Mouse (Mus musculus) ES-Bruce4 (cell line): ENCODE data around the gene Actr5. TPM values are rescaled to one million over a fixed set of nuclear protein-coding genes. Genes with fewer than 3 reads are reported as not detected.

Experiments
- H3K27ac ChIP-seq: 2 replicates; pipeline ENCODE4 v1.5.1; 2012; ENCODE audit warnings: low read length, inconsistent platforms; ENCODE audit not compliant: insufficient read depth
- H3K27me3 ChIP-seq: 2 replicates; pipeline ENCODE4 v1.6.1; 2012; ENCODE audit warnings: mild to moderate bottlenecking, low read length, inconsistent platforms; ENCODE audit not compliant: control insufficient read depth, poor library complexity, insufficient read depth, severe bottlenecking
- H3K36me3 ChIP-seq: 2 replicates; pipeline ENCODE4 v1.6.1; 2012; ENCODE audit warnings: inconsistent platforms, mild to moderate bottlenecking, low read length, moderate library complexity; ENCODE audit not compliant: control insufficient read depth, poor library complexity, insufficient read depth, severe bottlenecking
- H3K4me1 ChIP-seq: one replicate; pipeline ENCODE4 v1.8.1; 2011; ENCODE audit warnings: low read length; ENCODE audit not compliant: control insufficient read depth, insufficient read depth
- H3K4me3 ChIP-seq: 2 replicates; pipeline ENCODE4 v1.5.1; 2011; ENCODE audit warnings: low read depth, mild to moderate bottlenecking, low read length
- H3K9ac ChIP-seq: 2 replicates; pipeline ENCODE4 v1.6.1; 2012; ENCODE audit warnings: low read depth, mild to moderate bottlenecking, inconsistent platforms; ENCODE audit not compliant: poor library complexity, severe bottlenecking
- H3K9me3 ChIP-seq: replicated peaks from 2 replicates; pipeline ENCODE4 v1.6.1; 2012; ENCODE audit warnings: mild to moderate bottlenecking, low read length, inconsistent platforms; ENCODE audit not compliant: control insufficient read depth, poor library complexity, insufficient read depth, severe bottlenecking
- CTCF ChIP-seq: IDR thresholded peaks from one replicate; pipeline ENCODE4 v1.8.1; 2011; ENCODE audit warnings: low read depth, low read length
- EP300 ChIP-seq: IDR thresholded peaks from 2 replicates; pipeline ENCODE4 v1.6.1; 2011; ENCODE audit warnings: low read depth, low read length; ENCODE audit not compliant: insufficient read depth
- POLR2A ChIP-seq: IDR thresholded peaks from one replicate; pipeline ENCODE4 v1.8.1; 2011; ENCODE audit warnings: low read length; ENCODE audit not compliant: insufficient read depth
- polyA plus RNA-seq: library from polyadenylated mRNA; stranded (reverse); fragments of >200 nt; gene quantifications from 2 replicates; pipeline ENCODE4 v1.2.4, GENCODE M21; 2011; ENCODE audit warnings: low read depth; ENCODE audit not compliant: missing spikeins, insufficient read depth, insufficient read length

Actr5 gene
- polyA plus RNA-seq, 1 experiment = 12.8 TPM

DNA sequence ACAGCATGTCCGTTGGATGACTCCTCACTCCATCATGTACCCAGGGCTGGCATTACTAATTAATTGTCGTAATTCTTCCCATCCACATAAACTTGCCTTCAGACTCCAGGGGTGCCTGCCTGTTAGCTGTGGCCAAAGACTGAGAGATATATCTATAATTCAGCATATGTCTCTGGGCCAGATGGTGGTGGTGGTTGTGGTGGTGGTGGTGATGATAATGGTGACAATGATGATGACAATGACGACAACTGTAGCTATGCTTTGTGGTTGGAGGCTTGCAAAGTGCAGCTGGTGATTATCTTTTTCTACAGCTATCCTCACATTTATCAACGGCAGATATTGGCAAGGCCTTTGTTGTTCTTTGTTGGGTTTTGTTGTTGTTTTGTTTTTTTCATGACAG lies 31.3 kb upstream of the Actr5 start:
- Histone ChIP-seq H3K27me3 (no peaks in the 10 kb centered on the region), H3K27ac (no peak overlapping the region), H3K4me3 (no peak overlapping the region), H3K4me1 (no peaks in the 10 kb centered on the region), H3K36me3 (no peaks in the 10 kb centered on the region), H3K9me3 (no peaks in the 10 kb centered on the region), H3K9ac (no peak overlapping the region)
- TF ChIP-seq CTCF (no peak), EP300 (no peak), POLR2A (no peak)

DNA sequence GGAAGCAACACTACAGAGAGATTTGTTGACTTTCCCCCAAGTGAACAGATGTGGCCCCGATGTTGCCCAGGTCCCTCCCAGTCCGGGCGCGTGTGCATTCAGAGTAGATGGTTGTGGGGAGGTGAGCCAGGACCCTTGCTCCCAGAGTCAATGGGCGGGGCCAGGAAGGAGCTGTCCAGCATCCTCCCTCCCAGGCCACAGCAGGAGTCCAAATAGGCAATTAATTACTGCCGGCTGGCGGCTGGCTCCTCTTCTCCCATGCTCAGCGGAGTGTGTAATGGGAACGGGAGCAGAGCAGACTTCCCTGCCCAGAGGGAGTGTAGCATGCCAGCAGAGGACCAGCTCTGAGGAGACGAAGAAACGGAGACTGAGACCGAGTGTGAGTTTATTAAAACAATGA lies 29.6 kb upstream of the Actr5 start:
- Histone ChIP-seq H3K4me1 (no peaks in the 10 kb centered on the region), H3K27ac (no peak overlapping the region), H3K4me3 (no peak overlapping the region), H3K9me3 (no peaks in the 10 kb centered on the region), H3K27me3 (no peaks in the 10 kb centered on the region), H3K9ac (no peak overlapping the region), H3K36me3 (no peaks in the 10 kb centered on the region)
- TF ChIP-seq CTCF (no peak), EP300 (peak; percentile 50; the same call in 1 of the 2 replicates), POLR2A (no peak)

DNA sequence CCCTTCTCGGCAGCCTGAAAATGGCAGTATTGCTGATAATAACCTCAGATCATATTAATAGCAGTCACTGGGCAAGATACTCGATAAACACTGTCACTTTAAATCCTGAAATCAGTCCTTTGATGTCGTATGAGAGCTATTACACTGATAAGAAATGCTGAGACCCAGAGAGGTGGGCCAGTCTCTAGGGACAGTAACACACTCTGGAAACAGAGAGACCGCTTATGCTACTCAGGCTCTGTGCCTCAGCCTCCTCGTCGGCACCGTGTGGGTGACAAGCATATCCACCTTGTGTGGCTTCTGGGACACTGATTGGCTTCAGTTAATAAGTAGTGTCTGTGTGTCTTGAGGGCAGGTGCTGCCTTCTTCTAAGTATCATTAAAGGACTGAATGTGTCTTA lies 29.1 kb upstream of the Actr5 start:
- Histone ChIP-seq H3K9ac (no peak overlapping the region), H3K4me3 (no peak overlapping the region), H3K27me3 (no peaks in the 10 kb centered on the region), H3K27ac (no peak overlapping the region), H3K9me3 (no peaks in the 10 kb centered on the region), H3K4me1 (no peaks in the 10 kb centered on the region), H3K36me3 (no peaks in the 10 kb centered on the region)
- TF ChIP-seq POLR2A = no peak
- no peak for TF ChIP-seq EP300
- no peak for TF ChIP-seq CTCF

DNA sequence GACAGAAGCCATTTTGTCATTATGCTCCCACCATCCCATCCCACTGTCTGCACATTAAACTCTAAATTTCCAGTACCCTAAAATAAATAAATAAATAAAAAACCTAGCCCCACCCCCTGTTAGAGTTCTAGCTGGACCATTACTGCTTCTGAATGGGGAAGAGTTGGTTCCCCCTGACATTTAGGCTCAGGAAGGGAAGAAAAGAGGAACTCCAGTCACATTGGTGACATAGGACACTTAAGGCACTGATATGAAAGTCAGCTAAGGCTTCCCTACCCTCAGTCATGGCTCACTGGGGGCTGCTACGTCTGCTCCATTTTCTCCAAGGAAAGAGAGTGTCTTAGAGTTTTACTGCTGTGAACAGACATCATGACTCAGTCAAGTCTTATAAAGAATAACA lies 27.9 kb upstream of the Actr5 start:
- TF ChIP-seq POLR2A = no peak
- no peak for TF ChIP-seq CTCF
- TF ChIP-seq EP300 = no peak
- no peaks in the 10 kb centered on the region for H3K9me3 ChIP-seq
- no peaks in the 10 kb centered on the region for H3K27me3 ChIP-seq
- no peak overlapping the region for H3K27ac ChIP-seq
- no peaks in the 10 kb centered on the region for H3K36me3 ChIP-seq
- no peaks in the 10 kb centered on the region for H3K4me1 ChIP-seq
- no peak overlapping the region for H3K9ac ChIP-seq
- no peak overlapping the region for H3K4me3 ChIP-seq

DNA sequence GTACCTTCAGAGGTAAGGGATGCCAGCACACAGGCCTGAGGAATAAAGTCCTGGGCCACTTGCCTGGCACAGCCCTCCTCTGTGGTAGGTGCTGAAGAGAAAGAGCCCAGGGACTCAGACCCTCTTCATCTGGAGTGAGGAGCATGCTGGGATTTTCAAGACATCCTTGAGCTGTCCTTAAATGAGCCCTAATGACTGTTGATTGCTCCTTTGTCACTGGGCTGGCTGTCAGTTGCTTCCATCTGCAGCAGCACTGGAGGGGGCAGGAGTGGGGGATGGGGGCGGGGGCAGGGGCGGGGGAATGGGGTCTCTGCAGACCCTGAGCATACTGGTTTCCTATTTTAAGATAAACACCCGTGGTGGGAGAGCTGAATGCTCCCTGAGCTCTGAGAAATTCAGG lies 24.2 kb upstream of the Actr5 start:
- TF ChIP-seq POLR2A = no peak
- Histone ChIP-seq H3K9me3 (no peaks in the 10 kb centered on the region), H3K4me3 (no peak overlapping the region), H3K27me3 (no peaks in the 10 kb centered on the region), H3K27ac (no peak overlapping the region), H3K36me3 (no peaks in the 10 kb centered on the region), H3K4me1 (no peaks in the 10 kb centered on the region), H3K9ac (no peak overlapping the region)

DNA sequence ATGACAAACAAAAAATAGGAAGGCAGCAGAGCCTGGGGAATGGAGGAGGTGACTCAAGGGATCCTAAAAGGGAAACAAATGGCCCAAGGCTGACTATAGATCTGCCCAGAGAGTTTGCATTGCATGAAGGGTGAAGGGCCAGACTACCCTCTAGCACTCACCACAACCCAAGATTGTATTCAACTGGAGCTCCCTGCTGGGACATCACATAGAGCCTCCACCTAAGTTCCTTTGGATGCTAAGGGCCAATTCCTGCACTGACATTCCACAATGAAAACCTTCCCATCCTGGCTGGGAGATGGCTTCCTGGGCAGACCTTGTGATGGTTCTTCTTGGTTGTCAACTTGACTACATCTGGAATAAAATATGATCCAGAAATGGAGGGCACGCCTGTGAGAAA lies 23.4 kb upstream of the Actr5 start:
- H3K9me3 ChIP-seq = no peaks in the 10 kb centered on the region
- no peak overlapping the region for H3K9ac ChIP-seq
- no peak overlapping the region for H3K4me3 ChIP-seq
- no peaks in the 10 kb centered on the region for H3K36me3 ChIP-seq
- no peaks in the 10 kb centered on the region for H3K27me3 ChIP-seq
- H3K4me1 ChIP-seq = no peaks in the 10 kb centered on the region
- H3K27ac ChIP-seq = no peak overlapping the region
- TF ChIP-seq POLR2A (no peak), EP300 (no peak), CTCF (no peak)

DNA sequence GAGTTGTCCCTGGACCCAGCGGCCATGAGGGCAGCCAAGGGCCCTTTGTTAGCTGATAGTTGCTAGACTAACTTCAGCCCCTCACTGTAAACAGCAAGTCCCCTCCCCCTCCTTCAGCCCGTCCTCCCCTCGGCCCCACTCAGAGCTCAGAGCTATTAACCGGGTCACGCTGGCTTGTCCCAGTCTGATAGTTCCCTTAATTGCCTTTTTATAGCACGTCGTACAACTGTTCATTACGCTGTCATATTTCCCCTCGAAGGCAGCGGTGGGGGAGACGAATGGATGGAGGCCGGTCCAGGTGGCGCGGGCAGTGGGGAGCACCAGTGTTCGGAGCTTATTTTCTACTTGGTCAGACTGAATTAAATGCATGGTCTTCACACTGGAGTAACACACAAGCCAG lies 22.0 kb upstream of the Actr5 start:
- H3K9ac ChIP-seq = no peak overlapping the region
- no peak overlapping the region for H3K27ac ChIP-seq
- H3K36me3 ChIP-seq = no peaks in the 10 kb centered on the region
- H3K4me1 ChIP-seq = no peaks in the 10 kb centered on the region
- no peak for TF ChIP-seq POLR2A
- TF ChIP-seq EP300 = no peak
- no peak for TF ChIP-seq CTCF
- no peak overlapping the region for H3K4me3 ChIP-seq
- no peaks in the 10 kb centered on the region for H3K9me3 ChIP-seq
- no peaks in the 10 kb centered on the region for H3K27me3 ChIP-seq
